Mouse (Mus musculus) brain, embryonic 14.5 days (tissue): ENCODE measurements around the gene Olfr251. TPM values are rescaled to one million over a fixed set of nuclear protein-coding genes. Genes with fewer than 3 reads are reported as not detected.
"Not testable (repeated sequence)": the region's sequence is repeated elsewhere in the genome, so short reads cannot be mapped to it uniquely, and the experiment has no call there.

ENCODE experiments used
- DNase-seq: peaks from one replicate; pipeline ENCODE4 v3.0.0-alpha.2; 2011; ENCODE audit warnings: low read depth
- CTCF ChIP-seq: fragments of 200-500 bp; IDR thresholded peaks from 2 replicates; pipeline ENCODE4 v1.5.1; 2012; ENCODE audit warnings: inconsistent platforms, mild to moderate bottlenecking, moderate library complexity, borderline replicate concordance; ENCODE audit not compliant: insufficient read depth, insufficient read length; ENCODE audit errors: extremely low read depth
- POLR2A ChIP-seq: fragments of 200-500 bp; IDR thresholded peaks from 2 replicates; pipeline ENCODE4 v1.6.1; 2012; ENCODE audit warnings: mild to moderate bottlenecking, inconsistent platforms, borderline replicate concordance; ENCODE audit not compliant: poor library complexity, insufficient read depth, insufficient read length, severe bottlenecking; ENCODE audit errors: extremely low read depth
- polyA plus RNA-seq: library from polyadenylated mRNA; depleted of rRNA; stranded (reverse); fragments of >200 nt; gene quantifications from 2 replicates; pipeline ENCODE4 v1.2.3, GENCODE M21; 2012; rRNA removed

The Olfr251 gene
- polyA plus RNA-seq, result not detected in 2 replicates

DNA sequence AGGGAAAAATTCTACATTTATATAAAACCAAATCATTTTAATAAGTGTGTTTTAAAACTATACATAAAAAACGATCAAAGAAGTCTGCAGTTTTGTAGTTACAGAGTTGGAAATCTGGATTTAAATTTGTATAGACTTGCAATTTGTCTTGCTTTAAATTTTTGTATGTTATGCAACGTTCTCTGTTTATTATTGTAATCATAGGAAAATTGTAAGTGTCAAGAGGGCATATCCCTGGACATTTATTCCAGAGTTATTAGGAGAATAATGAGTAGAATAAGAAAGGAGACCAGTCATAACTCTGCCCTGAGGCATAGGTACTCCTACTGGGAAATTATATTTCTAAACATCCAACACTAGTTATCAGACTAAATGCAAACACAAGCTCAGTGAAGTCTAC is at the start of gene Olfr251:
Olfr251 (plus strand) TSS at position 301 of the 400 bp plus-strand sequence.
- no peak for DNase-seq
- no peak for TF ChIP-seq CTCF
- TF ChIP-seq POLR2A, result no peak

DNA sequence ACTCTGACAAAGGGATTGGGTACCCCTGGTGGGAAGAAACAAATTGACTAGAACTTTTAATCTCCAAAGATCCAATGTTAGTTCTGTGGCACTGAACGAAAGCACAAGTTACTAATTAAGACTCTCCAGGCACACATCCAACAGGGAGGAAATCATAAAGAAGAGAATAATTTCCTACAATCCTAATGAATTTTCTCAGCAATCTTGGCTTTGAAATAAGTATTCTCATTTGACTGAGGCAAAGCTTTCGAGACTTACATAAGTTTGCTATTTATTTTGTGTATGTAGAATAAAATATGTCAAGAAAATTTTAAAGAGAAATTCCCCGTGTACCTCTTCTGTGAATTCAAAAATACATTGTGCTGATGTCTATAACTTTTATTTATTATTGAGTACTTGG is 48.1 kb upstream of the Olfr251 start, which contains the start of gene Olfr25:
Olfr25 (plus strand) TSS at position 301 of the 400 bp plus-strand sequence.
- TF ChIP-seq CTCF (no peak), POLR2A (no peak)
- DNase-seq, result no peak

DNA sequence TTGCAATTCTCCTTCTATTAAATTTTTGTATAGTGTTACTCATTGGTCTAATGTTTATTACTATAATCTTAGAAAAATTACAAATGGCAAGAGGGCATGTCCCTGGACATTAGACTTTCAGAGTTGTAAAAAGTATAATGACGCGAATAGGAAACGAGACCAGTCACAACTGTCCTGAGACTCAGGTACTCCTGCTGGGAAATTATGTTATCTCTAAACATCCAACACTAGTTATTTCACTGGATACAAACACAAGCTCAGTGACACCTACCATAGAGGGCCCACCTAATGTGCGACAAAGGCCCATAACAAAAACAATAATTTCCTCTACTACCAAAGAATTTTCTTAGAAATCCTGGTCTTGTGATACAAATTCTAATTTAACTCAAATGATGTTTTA is 28.8 kb upstream of the Olfr251 start, which contains the start of gene Olfr898:
Olfr898 (plus strand) TSS at position 301 of the 400 bp plus-strand sequence.
- no peak for TF ChIP-seq CTCF
- no peak for TF ChIP-seq POLR2A
- no peak for DNase-seq

DNA sequence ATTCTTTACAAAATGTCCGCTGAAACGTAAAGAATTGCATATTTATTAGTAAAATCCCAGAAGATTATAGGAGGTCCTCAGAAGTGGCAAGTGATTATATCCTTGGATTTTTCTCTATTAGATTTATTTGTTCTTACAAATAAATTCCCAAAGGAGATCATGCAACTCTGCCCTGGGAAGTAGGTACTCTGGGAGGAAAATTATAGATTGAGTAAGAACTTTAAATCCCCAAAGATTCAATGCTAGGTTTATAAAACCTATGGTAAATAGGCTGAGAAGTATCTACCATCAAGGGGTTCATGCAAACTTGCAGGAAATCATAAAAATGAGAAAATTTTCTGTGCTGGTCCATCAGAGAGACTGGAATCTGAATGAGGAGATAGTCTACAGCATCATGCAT is 10.3 kb upstream of the Olfr251 start, which contains the start of gene Olfr250:
Olfr250 (plus strand) TSS at position 301 of the 400 bp plus-strand sequence.
- TF ChIP-seq CTCF (no peak), POLR2A (no peak)
- no peak for DNase-seq

DNA sequence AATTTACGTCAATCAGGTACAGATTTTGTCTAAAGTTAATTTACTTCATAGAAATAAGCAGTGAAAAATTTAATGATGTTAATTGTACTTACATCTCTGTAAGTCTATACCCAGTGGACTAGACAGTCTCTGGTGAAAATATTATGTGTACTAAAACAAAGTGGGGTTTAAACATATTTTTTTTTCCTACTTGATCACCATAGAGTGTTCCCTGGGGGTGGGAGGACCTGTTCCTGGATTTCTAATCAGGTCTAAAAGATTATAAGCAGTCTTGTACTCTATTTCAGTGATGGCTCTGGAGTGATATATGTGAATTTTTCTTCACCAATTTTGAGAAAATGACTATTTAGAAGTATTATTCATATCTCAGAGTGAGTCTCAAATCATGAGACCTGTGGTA is 24.5 kb downstream of the Olfr251 start, which contains the start of gene Olfr147:
Olfr147 (plus strand) TSS at position 301 of the 400 bp plus-strand sequence.
- no peak for DNase-seq
- TF ChIP-seq POLR2A, result no peak
- TF ChIP-seq CTCF, result no peak

DNA sequence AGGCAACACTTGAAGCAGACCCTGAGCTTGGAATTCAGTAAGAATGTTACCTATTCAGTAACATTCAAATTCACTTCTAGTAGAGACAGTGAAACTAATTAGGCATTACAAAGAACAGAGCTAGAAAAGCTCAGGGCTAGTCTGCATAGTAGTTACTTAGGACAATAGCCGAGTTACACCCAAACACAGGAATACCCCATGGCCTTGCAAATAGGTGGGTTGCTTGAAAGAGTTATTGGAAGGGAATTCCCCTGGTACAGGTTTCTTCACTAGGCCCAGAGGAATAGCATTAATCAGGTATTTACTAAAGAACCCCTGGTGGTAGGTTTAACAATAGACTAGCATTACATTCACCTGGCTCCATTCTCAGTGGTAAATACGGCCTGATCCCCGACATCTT is 30.6 kb downstream of the Olfr251 start:
- DNase-seq, result not testable (repeated sequence)

DNA sequence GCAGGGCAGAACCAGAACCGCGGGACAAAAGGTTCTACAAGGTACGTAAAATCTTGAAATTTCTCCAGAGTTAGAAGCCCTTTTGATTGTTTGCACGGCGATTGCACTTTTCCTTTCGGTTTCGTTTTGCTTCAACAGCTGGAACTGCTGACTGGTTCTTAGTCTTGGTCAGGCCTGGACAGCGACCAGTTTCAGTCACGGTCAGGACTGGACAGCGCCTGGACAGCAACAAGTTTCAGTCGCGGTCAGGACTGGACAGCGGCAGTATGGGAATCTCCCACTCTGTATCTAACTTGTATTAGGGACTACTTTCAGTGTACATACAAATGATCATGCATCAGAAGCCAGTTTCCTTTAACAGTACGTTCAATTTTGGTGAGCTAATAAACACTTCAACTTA is 36.6 kb downstream of the Olfr251 start:
- DNase-seq, result not testable (repeated sequence)

DNA sequence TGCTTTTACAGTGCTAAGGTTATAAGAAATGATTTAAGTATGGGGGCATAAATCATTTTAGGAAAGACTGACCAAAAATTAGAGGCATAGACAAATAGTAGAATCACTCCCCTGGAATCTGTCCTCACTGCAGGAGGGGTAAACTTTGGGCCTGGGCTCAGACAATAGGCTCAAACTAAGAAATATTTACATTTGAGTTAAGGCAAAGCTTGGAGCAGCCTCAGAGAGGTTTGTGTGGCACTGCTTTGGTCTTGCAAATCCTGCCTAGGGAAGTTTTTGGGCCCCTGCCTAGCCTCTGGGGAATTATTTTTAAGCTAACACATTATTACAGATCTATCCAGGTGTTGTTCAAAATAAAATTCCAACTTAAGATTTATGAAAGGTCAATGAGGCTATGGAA is 46.9 kb downstream of the Olfr251 start:
- no peak for TF ChIP-seq CTCF
- TF ChIP-seq POLR2A, result no peak
- no peak for DNase-seq

DNA sequence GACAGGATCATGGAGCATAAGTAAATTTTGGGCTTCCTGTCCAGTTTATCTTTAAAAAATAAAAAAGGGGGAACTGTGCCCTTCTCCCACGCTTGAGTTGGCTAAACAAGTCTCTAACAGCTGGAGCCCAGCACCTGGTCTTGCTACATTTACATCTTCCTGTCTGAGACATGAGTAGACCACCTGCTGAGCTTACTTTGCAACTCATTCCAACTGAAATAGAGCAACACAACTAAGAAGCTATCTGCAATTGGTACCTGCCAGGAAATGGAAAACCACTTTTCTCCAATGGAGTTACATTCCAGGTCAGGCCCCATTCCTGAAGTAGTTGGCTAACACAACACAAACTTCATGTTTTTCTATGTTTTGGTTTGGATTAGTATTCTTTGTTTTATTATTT is 50.1 kb downstream of the Olfr251 start:
- TF ChIP-seq CTCF, result no peak
- TF ChIP-seq POLR2A, result no peak
- DNase-seq, result no peak

DNA sequence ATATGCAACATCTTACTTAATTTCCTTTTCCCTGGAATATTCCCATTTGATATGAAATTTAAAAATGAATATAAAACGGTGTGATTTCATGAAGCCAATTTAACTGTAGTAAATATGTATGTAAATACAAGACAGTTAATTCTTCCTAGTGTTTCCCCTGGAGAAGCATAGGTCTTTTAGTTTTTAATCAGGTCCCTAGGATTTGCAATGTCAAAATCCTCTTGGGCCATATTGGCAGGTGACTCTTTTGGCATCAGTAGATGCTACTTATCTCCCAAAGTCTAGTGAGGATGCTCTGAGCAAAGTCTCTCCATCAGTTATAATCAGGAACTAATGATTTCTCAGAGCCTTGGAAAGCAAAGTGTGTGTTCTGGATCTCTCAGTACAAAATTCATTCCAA is 52.3 kb downstream of the Olfr251 start, which contains the start of gene Olfr901:
Olfr901 (plus strand) TSS at position 301 of the 400 bp plus-strand sequence.
- no peak for DNase-seq
- TF ChIP-seq CTCF, result no peak
- TF ChIP-seq POLR2A, result no peak

Other genes with a start within 250 kb of the Olfr251 start
- gene Olfr890, start 234.6 kb upstream of the Olfr251 start, polyA plus RNA-seq, result not detected in 2 replicates
- not detected in 2 replicates for gene Olfr891, start 196.3 kb upstream of the Olfr251 start, polyA plus RNA-seq
- not detected in 2 replicates for gene Olfr893, start 168.7 kb upstream of the Olfr251 start, polyA plus RNA-seq
- gene Olfr894, start 159.0 kb upstream of the Olfr251 start, polyA plus RNA-seq, result not detected in 2 replicates
- not detected in 2 replicates for gene Olfr143, start 124.3 kb upstream of the Olfr251 start, polyA plus RNA-seq
- not detected in 2 replicates for gene Olfr895, start 109.2 kb upstream of the Olfr251 start, polyA plus RNA-seq
- not detected in 2 replicates for gene Olfr896-ps1, start 86.0 kb upstream of the Olfr251 start, polyA plus RNA-seq
- not detected in 2 replicates for gene Olfr25, start 48.0 kb upstream of the Olfr251 start, polyA plus RNA-seq
- not detected in 2 replicates for gene Olfr898, start 28.7 kb upstream of the Olfr251 start, polyA plus RNA-seq
- gene Olfr250, start 10.2 kb upstream of the Olfr251 start, polyA plus RNA-seq, result not detected in 2 replicates
- not detected in 2 replicates for gene Olfr147, start 24.6 kb downstream of the Olfr251 start, polyA plus RNA-seq
- gene Olfr901, start 52.4 kb downstream of the Olfr251 start, polyA plus RNA-seq, result not detected in 2 replicates
- gene Olfr902, start 70.6 kb downstream of the Olfr251 start, polyA plus RNA-seq, result not detected in 2 replicates
- gene Olfr904, start 86.1 kb downstream of the Olfr251 start, polyA plus RNA-seq, result not detected in 2 replicates
- gene Olfr905, start 94.0 kb downstream of the Olfr251 start, polyA plus RNA-seq, result not detected in 2 replicates
- not detected in 2 replicates for gene Olfr906, start 110.0 kb downstream of the Olfr251 start, polyA plus RNA-seq
- gene Olfr907, start 118.7 kb downstream of the Olfr251 start, polyA plus RNA-seq, result not detected in 2 replicates
- gene Olfr911-ps1, start 144.5 kb downstream of the Olfr251 start, polyA plus RNA-seq, result not detected in 2 replicates
- not detected in 2 replicates for gene Olfr910, start 160.8 kb downstream of the Olfr251 start, polyA plus RNA-seq
- 0.01 TPM in 1 of 2 replicates, not detected in the other for gene Olfr912, start 203.1 kb downstream of the Olfr251 start, polyA plus RNA-seq
- gene Olfr913, start 215.7 kb downstream of the Olfr251 start, polyA plus RNA-seq, result not detected in 2 replicates
- gene Olfr914, start 228.0 kb downstream of the Olfr251 start, polyA plus RNA-seq, result not detected in 2 replicates